In the genomic region with DNA sequence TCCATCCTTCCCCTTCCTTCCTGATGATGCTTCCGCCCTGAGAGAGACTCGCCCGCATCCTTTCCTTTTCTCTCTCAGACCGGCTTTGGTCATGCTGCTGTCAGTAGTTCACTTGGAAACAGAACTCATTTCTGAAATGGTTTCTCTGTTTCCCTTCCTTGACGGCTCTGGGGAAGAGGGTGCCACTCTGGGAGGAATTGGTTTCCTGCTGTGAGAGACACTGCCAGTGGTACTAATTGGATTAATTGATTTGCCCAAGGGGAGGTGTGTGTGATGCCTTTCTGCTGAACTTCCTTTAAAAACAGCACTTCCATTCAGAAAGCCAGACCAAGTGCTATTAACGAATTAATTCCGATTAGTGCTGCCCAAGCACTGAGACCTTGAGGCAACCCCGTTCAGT, we compare ENCODE assay signal across 24 mouse cellular contexts. TPM values are rescaled to one million over a fixed set of nuclear protein-coding genes. Genes with fewer than 3 reads are reported as not detected.
DNase-seq lines count a peak whose midpoint lies in the region; ATAC-seq and TF ChIP-seq lines count a peak whose summit lies in the region.
"Had no signal": no experiment of that assay in that cellular context is flagged by ENCODE, and none has a peak within 500 bp of the region (broad histone marks: within the 10 kb centered on the region; RNA-seq: fewer than 3 reads in every experiment).

No protein-coding gene starts in this region.

- WGBS in forebrain, embryonic 14.5 days, result 8% methylated on average over 8 of the region's 8 CpGs
- 5% methylated on average over 8 of the region's 8 CpGs for WGBS in forebrain, postnatal 0 days
- WGBS in midbrain, embryonic 14.5 days, result 16% methylated on average over 8 of the region's 8 CpGs
- 17% methylated on average over 8 of the region's 8 CpGs for WGBS in midbrain, embryonic 11.5 days
- 26% methylated on average over 8 of the region's 8 CpGs for WGBS in limb, embryonic 10.5 days

- H3K27me3 ChIP-seq in forebrain, embryonic 14.5 days (replicated peaks; ENCODE audit: control insufficient read depth, insufficient read depth, low read length), result 0 out of 2 replicates have a peak, but pooled peaks cover 3% of the 10 kb centered on the region
- no peaks in the 10 kb centered on the region for H3K27me3 ChIP-seq in forebrain, postnatal 0 days (ENCODE audit: insufficient read depth, low read length)
- H3K27me3 ChIP-seq in midbrain, embryonic 14.5 days (ENCODE audit: control insufficient read depth, insufficient read depth, low read length), result no peaks in the 10 kb centered on the region
- no peaks in the 10 kb centered on the region for H3K27me3 ChIP-seq in midbrain, embryonic 11.5 days (ENCODE audit: control insufficient read depth, insufficient read depth, low read length)
- H3K27me3 ChIP-seq in limb, embryonic 10.5 days (ENCODE audit: low read depth, poor library complexity, severe bottlenecking), result peaks cover 9% of the 10 kb centered on the region; the same call in 1 of the 2 replicates
- H3K27me3 ChIP-seq: hindbrain, embryonic 15.5 days had no signal

- no peak overlapping the region for H3K4me2 ChIP-seq in forebrain, embryonic 14.5 days (ENCODE audit: low read length)
- no peak overlapping the region for H3K4me2 ChIP-seq in forebrain, postnatal 0 days (ENCODE audit: low read depth)
- no peak overlapping the region for H3K4me2 ChIP-seq in midbrain, embryonic 14.5 days (ENCODE audit: low read length)
- no peak overlapping the region for H3K4me2 ChIP-seq in midbrain, embryonic 11.5 days
- H3K4me2 ChIP-seq: embryonic facial prominence, embryonic 13.5 days; forebrain, embryonic 13.5 days; heart, embryonic 11.5 days; heart, embryonic 15.5 days; hindbrain, embryonic 15.5 days had no signal

- no peak overlapping the region for H3K9ac ChIP-seq in forebrain, embryonic 14.5 days (ENCODE audit: low read length)
- H3K9ac ChIP-seq in forebrain, postnatal 0 days, result no peak overlapping the region
- H3K9ac ChIP-seq in midbrain, embryonic 14.5 days (replicated peaks; ENCODE audit: low read length), result no peak overlapping the region
- no peak overlapping the region for H3K9ac ChIP-seq in midbrain, embryonic 11.5 days (ENCODE audit: low read length)
- H3K9ac ChIP-seq: embryonic facial prominence, embryonic 13.5 days; forebrain, embryonic 13.5 days; heart, embryonic 15.5 days; hindbrain, embryonic 15.5 days had no signal

- H3K9me3 ChIP-seq in forebrain, embryonic 14.5 days (replicated peaks; ENCODE audit: control insufficient read depth, low read length), result no peaks in the 10 kb centered on the region
- H3K9me3 ChIP-seq in forebrain, postnatal 0 days (ENCODE audit: low read length), result no peaks in the 10 kb centered on the region
- no peaks in the 10 kb centered on the region for H3K9me3 ChIP-seq in midbrain, embryonic 14.5 days (ENCODE audit: control insufficient read depth, low read length)
- no peaks in the 10 kb centered on the region for H3K9me3 ChIP-seq in midbrain, embryonic 11.5 days (ENCODE audit: control insufficient read depth, low read length)
- no peaks in the 10 kb centered on the region for H3K9me3 ChIP-seq in limb, embryonic 10.5 days (replicated peaks)
- H3K9me3 ChIP-seq: embryonic facial prominence, embryonic 13.5 days; forebrain, embryonic 13.5 days; heart, embryonic 15.5 days; hindbrain, embryonic 15.5 days had no signal

- no peak for ATAC-seq in forebrain, embryonic 14.5 days
- ATAC-seq in forebrain, postnatal 0 days, result no peak
- no peak for ATAC-seq in midbrain, embryonic 14.5 days (ENCODE audit: low FRiP score, low TSS enrichment)
- no peak for ATAC-seq in midbrain, embryonic 11.5 days (ENCODE audit: low FRiP score)
- ATAC-seq: forebrain, embryonic 13.5 days had no signal

- no peaks in the 10 kb centered on the region for H3K36me3 ChIP-seq in forebrain, embryonic 14.5 days (ENCODE audit: control insufficient read depth, insufficient read depth, low read length)
- no peaks in the 10 kb centered on the region for H3K36me3 ChIP-seq in forebrain, postnatal 0 days (ENCODE audit: insufficient read depth)
- H3K36me3 ChIP-seq in midbrain, embryonic 14.5 days (ENCODE audit: control insufficient read depth, insufficient read depth, low read length), result no peaks in the 10 kb centered on the region
- H3K36me3 ChIP-seq in midbrain, embryonic 11.5 days (ENCODE audit: control insufficient read depth, insufficient read depth, low read length), result no peaks in the 10 kb centered on the region
- no peaks in the 10 kb centered on the region for H3K36me3 ChIP-seq in limb, embryonic 10.5 days
- H3K36me3 ChIP-seq: embryonic facial prominence, embryonic 13.5 days; heart, embryonic 15.5 days; hindbrain, embryonic 15.5 days had no signal

- no peak overlapping the region for H3K4me3 ChIP-seq in forebrain, embryonic 14.5 days (ENCODE audit: low read depth, low read length)
- H3K4me3 ChIP-seq in forebrain, postnatal 0 days (ENCODE audit: low read depth, low read length), result no peak overlapping the region
- H3K4me3 ChIP-seq in midbrain, embryonic 14.5 days (replicated peaks; ENCODE audit: low read depth, low read length), result no peak overlapping the region
- no peak overlapping the region for H3K4me3 ChIP-seq in midbrain, embryonic 11.5 days (ENCODE audit: low read depth, low read length)
- H3K4me3 ChIP-seq in limb, embryonic 10.5 days, result no peak overlapping the region
- H3K4me3 ChIP-seq: embryonic facial prominence, embryonic 13.5 days; forebrain, embryonic 13.5 days; heart, embryonic 15.5 days; hindbrain, embryonic 15.5 days had no signal

- DNase-seq in forebrain, embryonic 14.5 days (ENCODE audit: low spot score), result peak; percentile 38
- no peak for DNase-seq in forebrain, postnatal 0 days
- peak; percentile 41 for DNase-seq in midbrain, embryonic 14.5 days
- no peak for DNase-seq in midbrain, embryonic 11.5 days (ENCODE audit: low spot score, missing footprints)
- DNase-seq in MN1 (ENCODE audit: low spot score), result peak; percentile 45
- DNase-seq in limb, embryonic 10.5 days (ENCODE audit: low spot score), result peak; percentile 25
- no peak for DNase-seq in cerebellum, adult 18-20 months
- DNase-seq in right cerebral cortex, postnatal 36 days (ENCODE audit: low spot score in 2 of 2), result no peak
- DNase-seq: adrenal gland, adult 2 months; adrenal gland, postnatal 25 days; cerebellum, adult 11 months; cerebellum, adult 9-10 months; cerebellum, postnatal 25 days; gastrocnemius, postnatal 36 days; heart, adult 18-20 months; heart, postnatal 36 days had no signal

- peaks cover 7% of the 10 kb centered on the region; the same call in 1 of the 2 replicates for H3K4me1 ChIP-seq in forebrain, embryonic 14.5 days (ENCODE audit: control insufficient read depth, insufficient read depth, low read length)
- H3K4me1 ChIP-seq in forebrain, postnatal 0 days (ENCODE audit: insufficient read depth), result no peaks in the 10 kb centered on the region
- peaks cover 10% of the 10 kb centered on the region; the same call in 1 of the 2 replicates for H3K4me1 ChIP-seq in midbrain, embryonic 14.5 days (ENCODE audit: control insufficient read depth, insufficient read depth, low read length)
- H3K4me1 ChIP-seq in midbrain, embryonic 11.5 days (ENCODE audit: control insufficient read depth, insufficient read depth, low read length), result no peaks in the 10 kb centered on the region
- peaks cover 14% of the 10 kb centered on the region for H3K4me1 ChIP-seq in limb, embryonic 10.5 days
- H3K4me1 ChIP-seq: embryonic facial prominence, embryonic 13.5 days; heart, embryonic 15.5 days; hindbrain, embryonic 15.5 days had no signal

- H3K27ac ChIP-seq in forebrain, embryonic 14.5 days (ENCODE audit: low read depth, low read length), result no peak overlapping the region
- H3K27ac ChIP-seq in forebrain, postnatal 0 days (ENCODE audit: low read depth, low read length), result no peak overlapping the region
- H3K27ac ChIP-seq in midbrain, embryonic 14.5 days (replicated peaks; ENCODE audit: low read depth, low read length), result no peak overlapping the region
- H3K27ac ChIP-seq in midbrain, embryonic 11.5 days (ENCODE audit: low read depth, low read length), result no peak overlapping the region
- H3K27ac ChIP-seq in limb, embryonic 10.5 days, result no peak overlapping the region
- H3K27ac ChIP-seq: embryonic facial prominence, embryonic 13.5 days; forebrain, embryonic 13.5 days; heart, embryonic 15.5 days; hindbrain, embryonic 15.5 days had no signal

- TF ChIP-seq CTCF in forebrain, postnatal 0 days (IDR thresholded peaks at IDR 0.05; ENCODE audit: low read depth), result no peak

RNA-seq across cellular contexts. Expression of a gene that starts 21.2 kb away (rescaled TPM):
- polyA plus RNA-seq in forebrain, embryonic 14.5 days (2014; fragmentation: Nextera tagmentation; extraction: Ambion mirVana), result 0.84 and 1.3 TPM in 2 replicates
- total RNA-seq in forebrain, postnatal 0 days (2014; rRNA removed), result 2.2 and 2.4 TPM in 2 replicates
- 3.0 and 4.4 TPM in 2 replicates for polyA plus RNA-seq in forebrain, postnatal 0 days (2015; fragmentation: Nextera tagmentation; extraction: Ambion mirVana)
- polyA plus RNA-seq in midbrain, embryonic 14.5 days (2014; fragmentation: Nextera tagmentation; extraction: Ambion mirVana), result 1.9 and 2.3 TPM in 2 replicates
- 0.19 and 0.59 TPM in 2 replicates for polyA plus RNA-seq in midbrain, embryonic 11.5 days (2014; fragmentation: Nextera tagmentation; extraction: Ambion mirVana)
- not detected in 2 replicates for polyA plus RNA-seq in limb, embryonic 10.5 days (2016; fragmentation: Nextera tagmentation; extraction: Ambion mirVana)
- total RNA-seq: adrenal gland, adult 2 months; adrenal gland, postnatal 25 days; gastrocnemius, adult 8-10 months; gastrocnemius, postnatal 36 days; heart, adult 18-20 months; MEL had no signal
- polyA plus RNA-seq: C2C12; heart, embryonic 11.5 days had no signal

RNA-seq across cellular contexts. Expression of a gene that starts 22.3 kb away (rescaled TPM):
- not detected in 2 replicates for polyA plus RNA-seq in forebrain, embryonic 14.5 days (2014; fragmentation: Nextera tagmentation; extraction: Ambion mirVana)
- total RNA-seq in forebrain, postnatal 0 days (2014; rRNA removed), result 0.69 and 0.90 TPM in 2 replicates
- polyA plus RNA-seq in forebrain, postnatal 0 days (2015; fragmentation: Nextera tagmentation; extraction: Ambion mirVana), result 0.15 and 0.47 TPM in 2 replicates
- 0.14 and 0.26 TPM in 2 replicates for polyA plus RNA-seq in midbrain, embryonic 14.5 days (2014; fragmentation: Nextera tagmentation; extraction: Ambion mirVana)
- polyA plus RNA-seq in midbrain, embryonic 11.5 days (2014; fragmentation: Nextera tagmentation; extraction: Ambion mirVana), result 0.11 TPM in 1 of 2 replicates, not detected in the other
- not detected in 2 replicates for polyA plus RNA-seq in limb, embryonic 10.5 days (2016; fragmentation: Nextera tagmentation; extraction: Ambion mirVana)
- total RNA-seq: adrenal gland, adult 2 months; adrenal gland, postnatal 25 days; gastrocnemius, adult 8-10 months; gastrocnemius, postnatal 36 days; heart, adult 18-20 months; heart, postnatal 36 days; MEL had no signal
- polyA plus RNA-seq: adrenal gland, adult 2 months; C2C12; heart, embryonic 11.5 days; heart, embryonic 15.5 days had no signal

RNA-seq across cellular contexts. Expression of a gene that starts 55.3 kb away (rescaled TPM):
- 0.84 and 1.1 TPM in 2 replicates for polyA plus RNA-seq in forebrain, embryonic 14.5 days (2014; fragmentation: Nextera tagmentation; extraction: Ambion mirVana)
- 0.38 and 0.46 TPM in 2 replicates for total RNA-seq in forebrain, postnatal 0 days (2014; rRNA removed)
- polyA plus RNA-seq in forebrain, postnatal 0 days (2015; fragmentation: Nextera tagmentation; extraction: Ambion mirVana), result 1.1 and 1.2 TPM in 2 replicates
- not detected in 2 replicates for polyA plus RNA-seq in midbrain, embryonic 14.5 days (2014; fragmentation: Nextera tagmentation; extraction: Ambion mirVana)
- 0.19 TPM in 1 of 2 replicates, not detected in the other for polyA plus RNA-seq in midbrain, embryonic 11.5 days (2014; fragmentation: Nextera tagmentation; extraction: Ambion mirVana)
- not detected in 2 replicates for polyA plus RNA-seq in limb, embryonic 10.5 days (2016; fragmentation: Nextera tagmentation; extraction: Ambion mirVana)
- total RNA-seq: adrenal gland, adult 2 months; adrenal gland, postnatal 25 days; gastrocnemius, adult 8-10 months; gastrocnemius, postnatal 36 days; heart, adult 18-20 months; heart, postnatal 36 days; MEL had no signal
- polyA plus RNA-seq: adrenal gland, adult 2 months; C2C12; embryonic facial prominence, embryonic 13.5 days; heart, embryonic 11.5 days; heart, embryonic 15.5 days had no signal

Comparison
In these comparisons a context has a peak if more than half of its experiments do, and no peak if none do; other contexts are left out.
1. DNase-seq: peak in forebrain, embryonic 14.5 days (single experiment), midbrain, embryonic 14.5 days (single experiment), MN1 (single experiment) and limb, embryonic 10.5 days (single experiment); none in forebrain, postnatal 0 days (single experiment), midbrain, embryonic 11.5 days (single experiment), cerebellum, adult 18-20 months (0 of 2) and right cerebral cortex, postnatal 36 days (0 of 2).